Mouse (Mus musculus): ENCODE data around the gene Leng9.

DNA sequence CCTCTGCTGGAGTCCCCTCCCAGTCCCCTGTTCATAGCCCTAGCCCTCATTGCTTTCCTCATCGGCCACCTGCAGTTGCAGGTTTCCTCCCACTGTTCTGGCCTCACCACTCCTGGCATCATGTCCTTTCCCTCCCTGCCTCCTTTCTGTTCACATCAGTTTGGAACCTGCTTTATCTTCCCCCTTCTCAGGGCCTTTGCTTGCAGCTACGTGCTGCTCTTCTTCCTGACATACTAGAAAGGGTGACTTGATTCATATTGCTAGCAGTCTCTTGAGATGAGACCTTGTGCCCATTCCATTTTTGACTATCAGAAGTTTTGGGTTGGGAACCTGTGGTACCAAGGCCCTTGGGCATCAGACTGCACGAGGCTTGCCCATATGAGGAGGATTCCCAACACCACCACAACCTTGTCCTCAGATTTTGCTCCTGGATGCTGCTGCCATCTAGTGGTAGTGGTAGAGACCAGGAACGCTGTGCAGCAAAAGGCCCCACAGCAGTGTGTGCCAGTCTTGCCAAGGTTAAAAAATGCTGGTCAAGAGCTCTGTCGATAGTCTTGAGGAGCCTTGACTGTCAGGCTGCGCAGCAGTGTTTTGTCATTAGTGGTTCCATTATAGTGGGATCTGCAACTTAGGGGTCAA lies 4.5 kb downstream of the Leng9 start:
- TF ChIP-seq CTCF (IDR thresholded peaks at IDR 0.05; ENCODE audit: low read depth) = peak; percentile 70
- no peak for TF ChIP-seq EP300 (IDR thresholded peaks at IDR 0.05; ENCODE audit: low read depth)
